Mouse (Mus musculus): Measurements from ENCODE around the gene Atp6v0b. TPM values are rescaled to one million over a fixed set of nuclear protein-coding genes. Genes with fewer than 3 reads are reported as not detected.

The Atp6v0b gene
- polyA plus RNA-seq, 1 experiment, result 453 TPM

DNA sequence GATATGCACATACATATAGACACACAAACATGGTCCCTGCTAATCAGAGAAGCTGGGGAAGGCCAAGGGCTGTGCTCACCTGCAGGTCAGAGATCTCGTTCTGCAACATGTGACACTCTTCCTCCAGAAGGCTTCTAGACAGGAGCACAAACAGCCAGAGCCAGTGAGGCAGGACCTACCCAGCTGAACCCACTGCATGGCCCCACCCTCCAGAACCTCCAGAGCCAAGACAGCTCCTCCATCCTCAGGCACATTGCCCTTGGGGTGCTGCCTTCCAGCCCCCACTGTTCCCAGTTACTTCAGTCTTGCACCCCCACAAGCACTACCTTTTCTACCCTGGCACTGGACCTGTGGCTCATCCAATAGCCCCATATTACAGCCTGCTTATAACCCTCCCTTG lies 16.7 kb downstream of the Atp6v0b start:
- TF ChIP-seq CTCF (IDR thresholded peaks at IDR 0.05; ENCODE audit: borderline replicate concordance, extremely low read depth, insufficient read depth, insufficient read length), result no peak
- TF ChIP-seq POLR2A (IDR thresholded peaks at IDR 0.05; ENCODE audit: borderline replicate concordance, extremely low read depth, insufficient read depth, insufficient read length, poor library complexity, severe bottlenecking), result no peak
- no peak for DNase-seq (ENCODE audit: low read depth)

DNA sequence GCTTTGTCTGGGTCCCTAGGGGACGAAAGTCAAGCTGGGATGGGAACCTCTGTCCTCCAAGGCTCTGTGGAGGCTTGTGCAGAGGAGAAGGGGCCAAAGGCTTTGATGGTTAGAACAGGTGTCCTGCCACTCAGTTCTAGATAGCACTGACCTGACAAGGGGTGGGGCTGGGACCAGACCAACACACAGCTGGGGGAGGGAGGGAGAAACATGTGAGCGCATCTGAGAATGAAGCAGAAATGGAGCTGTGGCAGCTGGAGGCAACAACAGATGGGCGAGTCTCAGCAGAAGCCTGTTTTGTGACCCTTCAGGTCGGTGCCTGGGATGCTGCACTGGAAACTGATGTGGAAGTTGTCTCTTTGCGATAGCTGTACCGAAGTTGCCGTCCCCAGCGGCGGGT lies 17.8 kb downstream of the Atp6v0b start:
- TF ChIP-seq CTCF (IDR thresholded peaks at IDR 0.05; ENCODE audit: borderline replicate concordance, extremely low read depth, insufficient read depth, insufficient read length), result no peak
- TF ChIP-seq POLR2A (IDR thresholded peaks at IDR 0.05; ENCODE audit: borderline replicate concordance, extremely low read depth, insufficient read depth, insufficient read length, poor library complexity, severe bottlenecking), result no peak
- no peak for DNase-seq (ENCODE audit: low read depth)

GRCm38 (mm10) chr4:117867823-117868222 lies 19.3 kb downstream of the Atp6v0b start:
- TF ChIP-seq CTCF (IDR thresholded peaks at IDR 0.05; ENCODE audit: borderline replicate concordance, extremely low read depth, insufficient read depth, insufficient read length), result peak; percentile 75
- no peak for TF ChIP-seq POLR2A (IDR thresholded peaks at IDR 0.05; ENCODE audit: borderline replicate concordance, extremely low read depth, insufficient read depth, insufficient read length, poor library complexity, severe bottlenecking)
- peak; percentile 72 for DNase-seq (ENCODE audit: low read depth)

DNA sequence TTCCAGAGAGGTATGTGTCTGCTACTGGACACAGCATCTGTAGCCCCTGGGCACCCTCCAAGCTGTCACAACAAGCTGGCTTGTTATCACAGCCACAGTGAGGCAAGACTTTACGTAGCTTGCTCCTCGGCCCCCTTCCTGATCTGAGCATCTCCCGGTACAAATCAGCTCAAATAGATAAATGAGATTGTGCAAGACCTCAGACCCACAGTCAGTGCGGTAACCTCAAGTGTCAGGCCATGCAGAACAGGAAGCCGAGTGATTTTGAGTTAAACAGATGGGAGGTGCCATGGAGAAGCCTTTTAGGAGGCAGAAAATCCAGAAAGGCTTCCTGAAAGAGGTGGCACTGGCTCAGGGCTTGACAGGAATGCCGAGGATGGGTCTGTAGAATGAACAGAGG lies 20.1 kb downstream of the Atp6v0b start:
- TF ChIP-seq POLR2A (IDR thresholded peaks at IDR 0.05; ENCODE audit: borderline replicate concordance, extremely low read depth, insufficient read depth, insufficient read length, poor library complexity, severe bottlenecking), result no peak
- no peak for TF ChIP-seq CTCF (IDR thresholded peaks at IDR 0.05; ENCODE audit: borderline replicate concordance, extremely low read depth, insufficient read depth, insufficient read length)
- DNase-seq (ENCODE audit: low read depth), result no peak

- no peak for TF ChIP-seq POLR2A (IDR thresholded peaks at IDR 0.05; ENCODE audit: borderline replicate concordance, extremely low read depth, insufficient read depth, insufficient read length, poor library complexity, severe bottlenecking)
- TF ChIP-seq CTCF (IDR thresholded peaks at IDR 0.05; ENCODE audit: borderline replicate concordance, extremely low read depth, insufficient read depth, insufficient read length), result no peak
- DNase-seq (ENCODE audit: low read depth), result peak; percentile 46
These were observed 21.1 kb downstream of the Atp6v0b start for GRCm38 (mm10) chr4:117866083-117866482.

GRCm38 (mm10) chr4:117862823-117863222 lies 24.3 kb downstream of the Atp6v0b start:
- DNase-seq (ENCODE audit: low read depth), result peak; percentile 87
- no peak for TF ChIP-seq POLR2A (IDR thresholded peaks at IDR 0.05; ENCODE audit: borderline replicate concordance, extremely low read depth, insufficient read depth, insufficient read length, poor library complexity, severe bottlenecking)
- TF ChIP-seq CTCF (IDR thresholded peaks at IDR 0.05; ENCODE audit: borderline replicate concordance, extremely low read depth, insufficient read depth, insufficient read length), result no peak

- no peak for DNase-seq (ENCODE audit: low read depth)
- TF ChIP-seq CTCF (IDR thresholded peaks at IDR 0.05; ENCODE audit: borderline replicate concordance, extremely low read depth, insufficient read depth, insufficient read length) (no peak), POLR2A (IDR thresholded peaks at IDR 0.05; ENCODE audit: borderline replicate concordance, extremely low read depth, insufficient read depth, insufficient read length, poor library complexity, severe bottlenecking) (no peak)
These were observed 26.6 kb downstream of the Atp6v0b start for GRCm38 (mm10) chr4:117860570-117860969.

DNA sequence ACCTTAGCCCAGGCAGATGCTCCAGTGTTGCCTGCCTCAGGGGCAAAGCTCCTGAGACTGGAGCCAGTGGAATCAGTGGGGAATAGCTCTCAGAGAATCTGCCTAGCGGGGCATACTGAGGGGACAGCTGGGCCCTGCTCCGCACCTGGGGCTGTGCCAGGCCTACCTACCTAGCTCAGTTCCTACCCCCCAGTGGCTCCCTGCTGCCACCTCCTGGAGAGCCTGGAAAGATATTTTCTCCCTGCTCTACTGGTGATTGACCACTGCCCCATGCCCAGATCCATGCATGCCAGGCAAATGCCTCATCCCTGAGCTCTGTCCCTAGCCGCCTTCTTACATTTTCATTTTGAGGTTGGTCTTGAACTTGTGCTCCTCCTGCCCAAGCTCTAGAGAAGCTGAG lies 28.3 kb downstream of the Atp6v0b start:
- TF ChIP-seq CTCF (IDR thresholded peaks at IDR 0.05; ENCODE audit: borderline replicate concordance, extremely low read depth, insufficient read depth, insufficient read length), result peak; percentile 61
- TF ChIP-seq POLR2A (IDR thresholded peaks at IDR 0.05; ENCODE audit: borderline replicate concordance, extremely low read depth, insufficient read depth, insufficient read length, poor library complexity, severe bottlenecking), result no peak
- DNase-seq (ENCODE audit: low read depth), result peak; percentile 70

DNA sequence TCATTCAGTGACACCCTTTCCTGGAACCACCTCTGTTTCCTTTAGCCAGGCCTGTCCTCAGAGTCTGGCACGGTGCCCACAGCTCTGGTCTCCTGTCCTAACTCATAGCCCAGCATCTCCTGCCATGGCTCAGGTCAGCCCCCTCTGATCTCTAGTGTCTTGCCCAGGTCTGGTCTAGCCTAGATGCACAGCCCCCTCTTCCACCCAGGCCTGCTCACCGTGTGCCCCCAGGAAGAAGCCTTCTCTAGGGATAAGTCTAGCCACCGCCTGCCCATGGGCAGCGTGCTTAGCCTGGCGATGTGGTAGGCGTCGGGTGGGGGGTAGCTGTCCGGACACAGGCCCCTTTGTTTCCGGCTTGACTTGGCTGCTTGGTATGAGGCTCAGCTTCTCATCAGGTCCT lies 32.0 kb downstream of the Atp6v0b start:
- no peak for TF ChIP-seq POLR2A (IDR thresholded peaks at IDR 0.05; ENCODE audit: borderline replicate concordance, extremely low read depth, insufficient read depth, insufficient read length, poor library complexity, severe bottlenecking)
- no peak for TF ChIP-seq CTCF (IDR thresholded peaks at IDR 0.05; ENCODE audit: borderline replicate concordance, extremely low read depth, insufficient read depth, insufficient read length)
- peak; percentile 44 for DNase-seq (ENCODE audit: low read depth)

GRCm38 (mm10) chr4:117852152-117852868 lies 34.8 kb downstream of the Atp6v0b start:
- TF ChIP-seq POLR2A (IDR thresholded peaks at IDR 0.05; ENCODE audit: borderline replicate concordance, extremely low read depth, insufficient read depth, insufficient read length, poor library complexity, severe bottlenecking), result no peak
- TF ChIP-seq CTCF (IDR thresholded peaks at IDR 0.05; ENCODE audit: borderline replicate concordance, extremely low read depth, insufficient read depth, insufficient read length), result no peak
- DNase-seq (ENCODE audit: low read depth), result no peak

DNA sequence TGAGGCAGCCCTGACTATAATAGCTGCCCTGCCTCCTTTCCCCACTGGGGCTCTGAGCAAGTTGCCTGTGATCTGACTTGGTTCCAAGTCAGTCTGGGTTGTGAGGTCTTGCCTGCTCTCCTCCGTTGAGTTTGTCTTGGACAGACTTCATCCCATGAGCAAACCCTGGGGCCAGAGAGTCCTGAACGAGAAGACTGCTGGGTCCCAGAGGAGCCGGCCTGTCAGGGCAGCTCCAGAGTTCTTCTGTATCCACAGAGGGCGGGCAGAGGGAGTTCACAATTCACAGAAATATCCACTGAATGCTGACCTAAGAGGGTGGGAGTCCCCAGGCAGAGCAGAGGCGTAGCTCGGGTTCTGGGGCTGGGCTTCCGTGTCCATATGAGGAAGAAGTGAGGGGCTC lies 36.3 kb downstream of the Atp6v0b start:
- no peak for DNase-seq (ENCODE audit: low read depth)
- no peak for TF ChIP-seq CTCF (IDR thresholded peaks at IDR 0.05; ENCODE audit: borderline replicate concordance, extremely low read depth, insufficient read depth, insufficient read length)
- TF ChIP-seq POLR2A (IDR thresholded peaks at IDR 0.05; ENCODE audit: borderline replicate concordance, extremely low read depth, insufficient read depth, insufficient read length, poor library complexity, severe bottlenecking), result no peak

DNA sequence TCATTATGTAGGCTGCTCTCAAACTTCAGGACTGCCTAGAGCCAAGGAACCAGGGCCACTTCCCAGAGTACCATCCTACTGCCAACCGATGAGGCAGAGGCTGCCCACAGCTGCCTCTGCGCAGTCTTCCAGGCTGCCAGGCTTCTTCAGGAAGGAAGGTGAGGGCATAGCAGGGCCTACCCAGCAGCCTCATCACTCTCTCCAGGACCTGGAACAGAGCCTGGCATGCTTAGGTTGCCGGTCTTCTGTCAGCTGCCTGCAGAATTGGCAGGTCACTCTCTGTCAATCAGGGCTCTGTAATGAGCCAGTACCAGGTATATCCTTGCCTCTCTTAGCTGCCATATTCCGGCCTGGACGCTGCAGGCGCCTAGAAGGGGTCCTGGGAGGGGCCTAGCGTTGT lies 37.0 kb downstream of the Atp6v0b start:
- no peak for DNase-seq (ENCODE audit: low read depth)
- no peak for TF ChIP-seq CTCF (IDR thresholded peaks at IDR 0.05; ENCODE audit: borderline replicate concordance, extremely low read depth, insufficient read depth, insufficient read length)
